Mouse (Mus musculus) neural tube, embryonic 10.5 days (tissue): Measurements from ENCODE around the gene Itm2a.

Experiments
- DNase-seq: peaks from one replicate; pipeline ENCODE4 v3.0.0-alpha.2; 2017; ENCODE audit warnings: low spot score; ENCODE audit errors: extremely low spot score

Itm2a gene

DNA sequence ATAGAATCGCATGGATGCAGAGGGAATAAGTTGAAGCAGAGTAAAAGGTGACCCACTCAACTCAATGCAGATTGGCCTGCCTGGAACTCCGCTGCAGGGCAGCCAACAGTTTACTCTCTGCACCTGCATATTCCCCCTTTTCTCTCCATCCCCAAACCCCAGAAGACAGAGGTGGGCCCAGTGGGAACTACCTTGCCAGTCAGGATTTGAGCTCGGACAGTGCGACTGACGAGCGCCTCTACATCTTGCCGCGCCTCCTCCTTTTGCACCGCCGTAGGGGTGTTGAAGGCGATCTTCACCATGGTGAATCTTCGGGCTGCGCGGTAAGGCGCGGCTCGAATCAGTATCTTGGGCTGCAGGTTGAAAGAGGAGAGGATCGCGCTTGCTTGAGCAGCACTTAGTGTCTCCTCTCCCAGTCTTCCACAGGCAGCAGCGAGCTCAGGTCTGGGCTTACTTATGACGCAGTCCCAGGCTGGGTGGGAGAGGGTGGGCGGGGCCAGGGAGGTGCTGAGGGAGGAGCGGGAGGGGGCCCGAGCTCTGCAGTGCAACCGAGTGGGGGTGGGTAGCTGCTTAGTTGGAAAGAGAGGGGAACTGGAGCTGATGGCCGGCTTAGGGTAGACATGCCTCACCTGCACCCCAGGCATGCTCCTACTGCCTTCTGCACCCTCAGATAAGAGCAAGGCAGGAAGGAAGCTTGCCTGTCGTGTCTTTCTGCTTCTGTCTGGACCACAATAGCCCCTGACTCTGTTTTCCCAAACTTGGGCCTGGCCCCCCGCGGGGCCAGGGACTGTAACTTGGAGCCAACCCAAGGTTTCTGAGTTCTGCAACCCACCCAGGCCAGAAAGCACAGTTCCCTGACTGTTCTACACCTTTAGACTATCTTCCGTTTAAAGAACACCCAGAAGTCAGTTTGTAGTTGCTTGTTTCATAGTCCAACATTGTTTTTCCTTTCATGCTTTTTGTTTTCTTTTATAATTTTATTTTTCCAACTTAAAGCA, at the start of gene Itm2a:
TSS of gene Itm2a (minus strand) at position 462 of the 998 bp plus-strand sequence.
- peak; percentile 43 for DNase-seq

- DNase-seq, result no peak
These were observed 32.7 kb upstream of the Itm2a start for GRCm38 (mm10) chrX:107435887-107436286.

DNA sequence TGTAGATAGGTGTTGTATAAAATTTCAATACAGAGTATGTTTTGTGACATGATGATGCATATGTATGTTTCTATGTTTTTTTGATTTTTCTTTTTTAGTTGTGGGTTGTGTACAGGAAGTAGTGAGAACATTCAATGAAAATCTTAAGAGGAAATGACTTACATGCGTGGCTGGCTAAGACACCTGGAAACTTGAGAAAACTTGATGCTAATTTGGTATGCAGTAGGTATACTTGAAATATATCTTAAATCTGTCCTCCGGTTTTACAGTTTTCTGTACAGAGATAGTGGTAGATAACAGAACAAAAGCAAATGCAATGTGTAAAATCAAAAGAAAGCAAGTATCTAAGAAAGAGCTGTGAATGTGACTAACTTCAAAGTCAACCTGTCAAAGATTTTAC, 18.1 kb upstream of the Itm2a start:
- DNase-seq, result no peak

DNA sequence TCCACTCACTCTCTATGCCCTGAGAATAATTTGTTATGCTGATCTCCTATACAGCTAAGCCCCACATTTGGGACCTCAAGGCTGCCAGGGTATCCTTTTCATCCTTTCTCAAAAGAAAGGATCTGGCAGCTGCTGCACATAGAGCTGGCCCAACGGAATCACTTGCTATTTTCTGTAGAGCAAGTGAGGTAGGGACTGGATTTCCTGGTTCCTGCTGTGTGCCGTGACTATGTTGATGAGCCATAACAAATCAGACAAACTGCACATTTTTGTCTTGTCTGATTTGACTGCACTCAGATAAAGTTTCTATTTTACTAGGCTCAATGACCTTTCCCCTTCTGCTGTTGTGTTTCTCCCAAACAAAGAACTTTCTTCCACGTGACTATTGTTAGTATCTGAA, 14.2 kb upstream of the Itm2a start:
- DNase-seq, result no peak

DNA sequence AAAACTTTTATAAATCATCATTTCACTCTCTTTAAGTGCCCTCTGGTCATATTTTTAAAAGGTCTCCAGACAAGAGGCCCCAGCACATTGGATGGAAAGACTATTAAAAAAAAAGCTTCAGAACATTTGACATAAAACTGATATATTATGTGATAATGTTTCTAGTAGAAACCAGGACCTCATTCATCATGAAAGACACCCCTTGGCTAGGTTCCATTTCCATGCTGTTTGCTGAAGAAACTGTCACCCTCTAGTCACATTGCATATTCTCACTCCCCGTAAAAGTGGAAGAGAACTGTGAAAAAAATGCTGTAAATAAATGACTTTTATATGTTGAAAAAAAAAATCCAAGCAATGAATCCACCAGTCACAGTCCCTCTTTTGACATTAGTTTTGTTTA, 12.8 kb upstream of the Itm2a start:
- DNase-seq, result no peak

- no peak for DNase-seq
These were observed 695 bp downstream of the Itm2a start for GRCm38 (mm10) chrX:107402481-107402880.

- DNase-seq, result no peak
These were observed 4.1 kb downstream of the Itm2a start for GRCm38 (mm10) chrX:107399087-107399486.

GRCm38 (mm10) chrX:107393256-107393655, 9.9 kb downstream of the Itm2a start:
- no peak for DNase-seq

DNA sequence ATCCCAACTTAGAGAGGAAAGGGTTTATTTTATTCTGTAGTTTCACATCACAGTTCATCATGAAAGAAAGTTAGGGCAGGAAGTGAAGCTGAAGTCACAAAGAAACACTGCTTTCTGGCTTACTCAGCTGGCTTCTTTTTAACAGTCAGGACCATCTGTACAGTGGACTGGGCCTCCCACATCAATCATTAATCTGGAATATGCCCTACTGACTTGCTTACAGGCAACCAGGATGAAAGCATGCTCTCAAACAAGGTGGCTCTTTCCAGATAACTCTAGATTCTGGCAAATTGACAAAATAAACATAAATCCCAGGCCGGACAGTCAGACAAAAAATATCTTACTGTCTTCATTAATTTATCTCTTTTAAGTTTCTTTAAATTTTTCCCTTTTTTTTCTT, 27.8 kb downstream of the Itm2a start:
- DNase-seq, result no peak
